Mouse (Mus musculus) kidney, postnatal 0 days (tissue): ENCODE measurements around the gene Serpine2. TPM values are rescaled to one million over a fixed set of nuclear protein-coding genes. Genes with fewer than 3 reads are reported as not detected.

ENCODE experiments used
- ATAC-seq: fragments of 200-750 bp; cut with Nextera tagmentation; replicated peaks from 2 replicates; pipeline ENCODE4 v1.8.0; 2017; ENCODE audit warnings: low read depth, moderate number of reproducible peaks, moderate TSS enrichment, moderate library complexity; ENCODE audit not compliant: low FRiP score
- DNase-seq: peaks from one replicate; pipeline ENCODE4 v3.0.0-alpha.2; 2016; ENCODE audit warnings: low spot score
- H3K27ac ChIP-seq: fragments of 300-500 bp; sonication (generic); 2 replicates; pipeline ENCODE4 v1.5.1; 2014; ENCODE audit warnings: mild to moderate bottlenecking
- H3K27me3 ChIP-seq: fragments of 300-500 bp; sonication (generic); 2 replicates; pipeline ENCODE4 v1.6.1; 2014; ENCODE audit warnings: low read length, mixed read lengths; ENCODE audit not compliant: insufficient read depth
- H3K36me3 ChIP-seq: fragments of 300-500 bp; sonication (generic); 2 replicates; pipeline ENCODE4 v1.6.1; 2014; ENCODE audit warnings: low read length, mixed read lengths; ENCODE audit not compliant: insufficient read depth
- H3K4me1 ChIP-seq: fragments of 300-500 bp; sonication (generic); replicated peaks from 2 replicates; pipeline ENCODE4 v1.6.1; 2014; ENCODE audit warnings: antibody characterized with exemption, low read length, mixed read lengths; ENCODE audit not compliant: insufficient read depth
- H3K4me2 ChIP-seq: fragments of 300-500 bp; sonication (generic); 2 replicates; pipeline ENCODE4 v1.6.1; 2014; ENCODE audit warnings: mild to moderate bottlenecking, low read length, moderate library complexity, mixed read lengths
- H3K4me3 ChIP-seq: fragments of 300-500 bp; sonication (generic); replicated peaks from 2 replicates; pipeline ENCODE4 v1.5.1; 2014; ENCODE audit warnings: low read depth, low read length
- H3K9ac ChIP-seq: fragments of 300-500 bp; sonication (generic); 2 replicates; pipeline ENCODE4 v1.6.1; 2014; ENCODE audit warnings: low read depth, low read length
- H3K9me3 ChIP-seq: fragments of 300-500 bp; sonication (generic); replicated peaks from 2 replicates; pipeline ENCODE4 v1.6.1; 2016; ENCODE audit warnings: low read length, inconsistent platforms, mixed read lengths
- CTCF ChIP-seq: IDR thresholded peaks from 2 replicates; pipeline ENCODE4 v1.5.1; 2016; ENCODE audit warnings: antibody characterized with exemption, low read depth, mild to moderate bottlenecking, moderate library complexity
- WGBS: fragments of 180-500 bp; shearing (Covaris S2); extraction: QIAGEN DNeasy Blood & Tissue Kit; methylation state at CpG from one replicate; pipeline ENCODE4 v1.1.7; 2014; 5-methylcytosine and 5-hydroxymethylcytosine counted together
- polyA plus RNA-seq: library from polyadenylated mRNA; unstranded; fragments of >200 nt; fragmentation: Nextera tagmentation; extraction: Ambion mirVana; gene quantifications from 2 replicates; pipeline ENCODE4 v1.2.1, GENCODE M21; 2015

Gene Serpine2
- polyA plus RNA-seq = 203 and 222 TPM in 2 replicates

DNA sequence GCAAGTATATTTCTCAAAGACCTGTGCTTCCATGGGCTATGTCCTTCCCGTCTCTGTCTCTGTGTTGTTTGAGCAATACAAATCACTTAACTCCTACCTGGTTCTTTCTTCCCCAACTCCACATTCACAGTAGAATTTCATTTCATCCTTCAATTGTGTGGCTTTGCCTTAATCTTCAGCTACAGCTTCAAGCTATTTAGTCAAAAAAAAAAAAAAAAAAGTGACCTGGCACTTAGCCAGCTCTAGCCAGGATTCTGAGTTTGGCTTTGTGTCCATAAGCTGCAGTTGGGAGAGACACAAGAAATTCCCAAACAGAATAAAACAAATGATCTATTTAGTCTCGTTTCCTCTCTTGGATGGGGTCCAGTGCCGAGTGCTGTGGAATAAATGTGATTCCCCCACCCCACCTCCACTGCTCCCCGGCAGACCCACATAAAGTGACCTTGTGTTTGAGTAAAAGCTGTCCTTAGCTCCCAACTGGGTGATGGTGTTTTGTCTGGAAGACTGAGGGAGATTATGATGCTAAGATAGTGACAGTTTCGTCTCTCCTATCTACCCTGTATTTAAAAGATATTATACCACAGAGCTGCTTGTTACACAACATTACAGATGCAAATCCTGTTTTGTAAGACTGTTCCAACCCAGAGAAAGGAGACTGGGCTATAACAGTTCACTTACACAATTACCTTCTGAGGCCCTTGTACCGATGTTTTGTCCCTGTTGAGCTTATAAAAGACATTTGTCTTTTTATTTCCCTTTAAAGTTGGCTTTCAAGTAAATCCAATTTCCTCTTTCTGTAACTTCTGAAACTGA is at the start of gene Serpine2:
Serpine2 (minus strand) TSS at position 51 of the 813 bp plus-strand sequence.
- Histone ChIP-seq H3K9me3 (no peaks in the 10 kb centered on the region), H3K27me3 (no peaks in the 10 kb centered on the region), H3K4me1 (0 out of 2 replicates have a peak, but pooled peaks cover 9% of the 10 kb centered on the region), H3K36me3 (no peaks in the 10 kb centered on the region), H3K9ac (no peak within 1 kb of the TSS), H3K4me3 (no peak within 1 kb of the TSS), H3K27ac (no peak within 1 kb of the TSS), H3K4me2 (peak within 1 kb of the TSS; percentile 17; the same call in 1 of the 2 replicates)
- no peak for TF ChIP-seq CTCF
- ATAC-seq (no peak), DNase-seq (peak; percentile 43)
- 37% methylated on average over 6 of the region's 6 CpGs for WGBS

DNA sequence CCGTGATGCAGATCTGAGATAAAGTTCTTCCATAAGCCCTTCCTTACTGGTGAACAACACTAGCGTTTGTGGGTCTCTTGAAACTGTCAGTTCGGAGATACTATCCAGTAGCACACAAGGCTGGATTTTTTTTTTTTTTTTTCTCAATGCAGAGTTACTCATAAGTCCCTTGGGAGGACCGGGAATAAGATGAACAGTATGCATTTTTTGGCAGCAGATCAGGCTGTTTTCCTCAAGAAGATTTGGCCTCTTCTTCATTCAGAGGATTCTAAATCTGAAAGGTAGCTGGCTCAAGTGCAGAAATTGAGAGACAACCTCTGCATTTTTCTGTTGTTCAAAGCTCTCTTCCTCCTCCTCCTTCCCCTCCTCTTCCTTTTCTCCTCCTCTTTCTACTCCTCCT is 46.8 kb upstream of the Serpine2 start:
- Histone ChIP-seq H3K27me3 (no peaks in the 10 kb centered on the region), H3K36me3 (no peaks in the 10 kb centered on the region), H3K9me3 (0 out of 2 replicates have a peak, but pooled peaks cover 4% of the 10 kb centered on the region), H3K4me1 (no peaks in the 10 kb centered on the region), H3K4me3 (no peak overlapping the region), H3K9ac (no peak overlapping the region), H3K4me2 (no peak overlapping the region), H3K27ac (no peak overlapping the region)
- DNase-seq = peak; percentile 24
- ATAC-seq = no peak
- WGBS = 60% methylated on average over 4 of the region's 4 CpGs
- TF ChIP-seq CTCF = no peak

DNA sequence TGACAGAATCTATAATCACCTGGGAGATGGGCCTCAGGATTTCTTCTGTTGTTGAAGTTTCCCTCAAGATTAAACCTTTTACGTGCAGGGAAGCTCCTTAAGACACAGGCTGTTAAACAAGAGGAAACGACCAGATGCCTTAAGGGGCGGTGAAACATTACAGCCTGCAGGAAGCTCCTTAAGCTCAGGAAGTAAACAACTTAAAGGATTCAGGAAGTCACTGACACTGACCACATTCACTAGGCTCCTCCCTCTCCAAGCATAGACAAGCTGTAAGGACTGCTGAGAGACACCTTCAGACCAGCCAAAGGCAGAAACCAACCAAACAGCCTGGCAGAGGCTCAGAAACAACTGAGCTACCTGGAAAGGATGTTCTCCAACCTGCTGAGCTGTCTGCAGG is 44.3 kb upstream of the Serpine2 start:
- Histone ChIP-seq H3K36me3 (no peaks in the 10 kb centered on the region), H3K27ac (no peak overlapping the region), H3K9me3 (no peaks in the 10 kb centered on the region), H3K9ac (no peak overlapping the region), H3K4me3 (no peak overlapping the region), H3K27me3 (no peaks in the 10 kb centered on the region), H3K4me2 (no peak overlapping the region), H3K4me1 (no peaks in the 10 kb centered on the region)
- no peak for TF ChIP-seq CTCF
- DNase-seq (no peak), ATAC-seq (no peak)
- WGBS = 25% methylated on average over 3 of the region's 3 CpGs

DNA sequence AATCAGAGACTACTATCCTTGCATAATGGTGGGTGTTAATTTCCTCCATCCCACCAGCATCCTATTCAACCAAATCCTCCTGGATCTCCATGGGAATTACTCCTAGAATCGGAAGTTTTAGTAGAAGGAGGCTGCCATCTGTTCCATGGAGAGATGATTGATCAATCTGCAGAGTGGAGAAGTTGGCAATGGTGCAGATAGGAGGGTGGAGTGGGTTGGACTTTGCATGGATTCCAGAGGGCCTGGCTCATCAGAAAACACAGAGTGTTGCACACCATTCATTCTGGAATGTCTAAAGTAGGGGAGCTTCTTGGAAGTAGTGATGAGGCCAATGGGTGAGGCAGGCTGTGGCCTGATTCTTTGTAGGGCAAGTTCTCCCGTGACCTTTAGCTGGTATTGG is 41.9 kb upstream of the Serpine2 start:
- H3K9ac ChIP-seq = no peak overlapping the region
- H3K4me2 ChIP-seq = no peak overlapping the region
- H3K27ac ChIP-seq = no peak overlapping the region
- DNase-seq (no peak), ATAC-seq (no peak)
- no peaks in the 10 kb centered on the region for H3K36me3 ChIP-seq
- H3K4me3 ChIP-seq = no peak overlapping the region
- no peaks in the 10 kb centered on the region for H3K27me3 ChIP-seq
- TF ChIP-seq CTCF = no peak
- H3K4me1 ChIP-seq = no peaks in the 10 kb centered on the region
- no peaks in the 10 kb centered on the region for H3K9me3 ChIP-seq
- 73% methylated on average over 2 of the region's 2 CpGs for WGBS

DNA sequence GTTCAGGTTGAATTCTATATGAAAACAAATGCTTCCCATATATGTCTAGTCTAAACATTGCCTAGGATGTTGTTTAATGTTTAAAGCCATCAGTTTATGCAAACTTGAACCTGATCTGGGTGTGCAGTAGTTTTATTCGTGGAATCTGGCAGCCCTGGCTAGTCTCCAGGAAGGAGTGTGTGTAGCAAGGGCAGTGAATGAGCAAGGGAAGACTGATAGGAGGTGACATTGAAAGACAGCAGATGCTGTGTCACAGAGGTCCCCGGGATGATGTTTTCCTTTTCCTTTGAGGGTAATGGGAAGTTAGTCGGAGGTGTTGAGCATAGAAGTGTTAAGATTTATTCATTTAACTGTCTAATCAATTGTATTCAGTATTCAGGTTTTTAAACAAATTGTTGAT is 21.7 kb upstream of the Serpine2 start:
- 37% methylated on average over 3 of the region's 3 CpGs for WGBS
- no peak for ATAC-seq
- no peaks in the 10 kb centered on the region for H3K9me3 ChIP-seq
- H3K27me3 ChIP-seq = no peaks in the 10 kb centered on the region
- no peaks in the 10 kb centered on the region for H3K36me3 ChIP-seq
- TF ChIP-seq CTCF = no peak
- H3K4me1 ChIP-seq = no peaks in the 10 kb centered on the region
- H3K27ac ChIP-seq = no peak overlapping the region
- no peak overlapping the region for H3K4me3 ChIP-seq
- H3K9ac ChIP-seq = no peak overlapping the region
- no peak overlapping the region for H3K4me2 ChIP-seq
- no peak for DNase-seq

DNA sequence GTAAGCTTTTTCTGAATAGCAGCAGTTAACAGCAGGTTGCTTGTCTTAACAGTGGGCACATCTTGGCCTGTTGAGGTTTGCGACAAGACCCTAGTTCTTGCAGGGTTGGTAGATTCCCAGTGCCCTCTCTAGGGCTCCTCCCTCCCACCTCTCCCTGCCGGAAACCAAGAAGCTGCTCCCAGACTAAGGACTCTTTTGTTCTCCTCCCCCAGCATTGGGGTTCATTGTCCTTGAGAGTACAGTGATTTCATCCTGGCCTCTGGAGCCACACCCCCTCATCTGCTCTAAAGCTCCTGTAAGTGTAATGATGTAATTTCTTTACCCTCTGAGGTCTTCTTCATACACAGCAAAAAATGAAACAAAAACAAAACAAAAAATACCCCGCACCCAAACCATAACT is 13.8 kb upstream of the Serpine2 start:
- Histone ChIP-seq H3K9me3 (no peaks in the 10 kb centered on the region), H3K4me1 (no peaks in the 10 kb centered on the region), H3K36me3 (no peaks in the 10 kb centered on the region), H3K9ac (no peak overlapping the region), H3K27me3 (no peaks in the 10 kb centered on the region), H3K4me2 (no peak overlapping the region), H3K27ac (no peak overlapping the region), H3K4me3 (no peak overlapping the region)
- ATAC-seq (no peak), DNase-seq (no peak)
- no peak for TF ChIP-seq CTCF
- 53% methylated on average over 3 of the region's 3 CpGs for WGBS
